Mouse (Mus musculus) heart, postnatal 0 days (tissue): ENCODE measurements at regions not wholly inside any gene's neighbourhood (a gene's known extent, or its start where the extent isn't known, plus 50 kb on each side); places are given as distances from the start of the nearest gene placed in this dataset.
A peak's percentile ranks its signal among the peaks of the same experiment; 100 is the strongest.

Experiments used
- ATAC-seq: fragments of 200-750 bp; cut with Nextera tagmentation; 2 replicates; pipeline ENCODE4 v1.8.0; 2017; ENCODE audit warnings: low read depth, moderate number of reproducible peaks, moderate library complexity; ENCODE audit not compliant: insufficient read depth
- DNase-seq: peaks from one replicate; pipeline ENCODE4 v3.0.0-alpha.2; 2016; ENCODE audit warnings: low spot score
- H3K27ac ChIP-seq: fragments of 300-500 bp; sonication (generic); 2 replicates; pipeline ENCODE4 v1.5.1; 2014; ENCODE audit warnings: low read depth, mild to moderate bottlenecking
- H3K27me3 ChIP-seq: fragments of 300-500 bp; sonication (generic); 2 replicates; pipeline ENCODE4 v1.6.1; 2014; ENCODE audit warnings: low read length, mixed read lengths; ENCODE audit not compliant: control insufficient read depth, insufficient read depth
- H3K36me3 ChIP-seq: fragments of 300-500 bp; sonication (generic); replicated peaks from 2 replicates; pipeline ENCODE4 v1.6.1; 2014; ENCODE audit warnings: low read length, mixed read lengths; ENCODE audit not compliant: control insufficient read depth, insufficient read depth
- H3K4me1 ChIP-seq: fragments of 300-500 bp; sonication (generic); 2 replicates; pipeline ENCODE4 v1.6.1; 2014; ENCODE audit warnings: antibody characterized with exemption; ENCODE audit not compliant: control insufficient read depth, insufficient read depth
- H3K4me2 ChIP-seq: fragments of 300-500 bp; sonication (generic); 2 replicates; pipeline ENCODE4 v1.6.1; 2014; ENCODE audit warnings: low read depth, mild to moderate bottlenecking, low read length, moderate library complexity
- H3K4me3 ChIP-seq: fragments of 300-500 bp; sonication (generic); 2 replicates; pipeline ENCODE4 v1.5.1; 2014; ENCODE audit warnings: low read depth, low read length
- H3K9ac ChIP-seq: fragments of 300-500 bp; sonication (generic); replicated peaks from 2 replicates; pipeline ENCODE4 v1.6.1; 2014; ENCODE audit warnings: low read depth, low read length, mixed read lengths
- H3K9me3 ChIP-seq: fragments of 300-500 bp; sonication (generic); replicated peaks from 2 replicates; pipeline ENCODE4 v1.6.1; 2016; ENCODE audit warnings: low read length; ENCODE audit not compliant: control insufficient read depth
- CTCF ChIP-seq: IDR thresholded peaks from 2 replicates; pipeline ENCODE4 v1.5.1; 2016; ENCODE audit warnings: antibody characterized with exemption, control low read depth, low read depth
- EP300 ChIP-seq: IDR thresholded peaks from 2 replicates; pipeline ENCODE4 v1.6.1; 2016; ENCODE audit warnings: antibody characterized with exemption, low read depth
- WGBS: fragments of 180-500 bp; shearing (Covaris S2); extraction: QIAGEN DNeasy Blood & Tissue Kit; methylation state at CpG from one replicate; pipeline ENCODE4 v1.1.7; 2014; 5-methylcytosine and 5-hydroxymethylcytosine counted together

DNA sequence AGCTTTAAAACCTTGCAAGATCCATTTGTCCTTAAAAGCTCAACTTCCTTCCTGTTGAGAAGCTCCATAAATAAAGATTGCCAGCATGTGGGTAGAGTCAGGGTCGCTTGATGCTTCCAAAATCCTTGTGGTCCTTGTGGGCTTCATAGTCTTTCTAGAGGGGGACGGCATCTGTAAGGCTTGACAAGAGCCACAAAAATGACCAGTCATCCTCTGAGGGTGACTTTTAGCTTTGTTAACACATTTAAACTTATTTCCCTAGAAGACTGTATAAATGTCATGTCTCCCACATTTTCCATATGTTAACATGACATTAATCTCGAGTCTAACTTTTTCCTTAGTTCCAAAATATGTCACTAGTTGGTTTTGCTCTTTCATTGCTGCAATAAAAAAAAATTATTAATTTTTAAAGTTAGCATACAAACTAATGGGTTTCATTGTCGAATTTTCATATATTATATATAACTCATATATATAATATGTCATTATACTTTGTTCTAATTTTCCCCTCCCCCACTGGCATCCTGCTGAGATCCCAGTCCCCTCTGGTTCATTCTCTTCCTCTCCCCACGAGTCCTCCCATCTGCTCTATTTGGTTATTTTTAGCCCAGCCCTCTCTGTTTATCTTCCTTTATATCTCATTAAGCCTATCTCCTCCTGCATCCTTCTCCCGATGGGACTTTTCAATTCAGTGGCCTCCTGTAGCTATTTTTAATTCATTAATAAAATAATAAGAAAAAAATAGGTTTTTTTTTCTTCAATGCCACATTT lies 199.3 kb upstream of the Cited2 start:
- H3K36me3 ChIP-seq: no peaks in the 10 kb centered on the region
- no peak for DNase-seq
- no peaks in the 10 kb centered on the region for H3K9me3 ChIP-seq
- WGBS: 50% methylated on average over 6 of the region's 6 CpGs
- H3K27ac ChIP-seq: no peak overlapping the region
- no peak overlapping the region for H3K4me2 ChIP-seq
- peaks cover 6% of the 10 kb centered on the region; the same call in 1 of the 2 replicates for H3K4me1 ChIP-seq
- H3K27me3 ChIP-seq: no peaks in the 10 kb centered on the region
- TF ChIP-seq EP300: no peak
- H3K4me3 ChIP-seq: no peak overlapping the region
- no peak overlapping the region for H3K9ac ChIP-seq
- ATAC-seq: no peak

DNA sequence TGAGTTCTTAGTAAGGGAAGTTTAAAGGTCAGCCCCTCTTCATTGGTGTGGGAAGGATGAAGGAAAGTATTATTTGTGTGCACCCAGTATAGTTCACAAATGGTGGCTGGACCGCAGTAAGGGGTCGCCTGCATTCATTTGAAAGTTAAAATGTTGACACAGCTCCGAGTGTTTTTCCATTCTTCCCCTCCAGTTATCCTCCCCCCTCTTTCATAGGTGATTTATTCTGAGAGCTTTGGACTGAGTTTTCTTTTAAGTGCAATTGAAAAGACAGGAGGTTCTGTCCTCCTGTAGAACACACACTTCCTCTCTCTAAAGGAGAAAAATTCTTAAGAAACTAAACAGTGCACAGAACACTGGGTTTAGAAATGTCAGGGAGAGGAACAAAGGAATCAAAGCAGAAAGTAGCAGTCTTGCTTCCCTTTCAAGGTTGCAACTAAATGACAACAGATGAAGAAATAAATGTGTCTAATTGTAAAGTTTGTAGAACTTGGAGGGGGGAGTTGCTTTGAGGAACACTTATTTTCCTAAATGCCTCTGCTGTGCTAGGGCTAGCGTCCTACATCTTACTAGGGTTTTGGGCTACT lies 195.8 kb upstream of the Cited2 start:
- H3K36me3 ChIP-seq: no peaks in the 10 kb centered on the region
- no peaks in the 10 kb centered on the region for H3K27me3 ChIP-seq
- H3K4me3 ChIP-seq: no peak overlapping the region
- TF ChIP-seq CTCF (no peak), EP300 (no peak)
- no peaks in the 10 kb centered on the region for H3K9me3 ChIP-seq
- whole genome bisulfite sequencing: 85% methylated on average over 4 of the region's 4 CpGs
- no peak overlapping the region for H3K27ac ChIP-seq
- ATAC-seq (no peak), DNase-seq (no peak)
- H3K4me1 ChIP-seq: peaks cover 14% of the 10 kb centered on the region
- H3K9ac ChIP-seq: no peak overlapping the region
- H3K4me2 ChIP-seq: no peak overlapping the region

DNA sequence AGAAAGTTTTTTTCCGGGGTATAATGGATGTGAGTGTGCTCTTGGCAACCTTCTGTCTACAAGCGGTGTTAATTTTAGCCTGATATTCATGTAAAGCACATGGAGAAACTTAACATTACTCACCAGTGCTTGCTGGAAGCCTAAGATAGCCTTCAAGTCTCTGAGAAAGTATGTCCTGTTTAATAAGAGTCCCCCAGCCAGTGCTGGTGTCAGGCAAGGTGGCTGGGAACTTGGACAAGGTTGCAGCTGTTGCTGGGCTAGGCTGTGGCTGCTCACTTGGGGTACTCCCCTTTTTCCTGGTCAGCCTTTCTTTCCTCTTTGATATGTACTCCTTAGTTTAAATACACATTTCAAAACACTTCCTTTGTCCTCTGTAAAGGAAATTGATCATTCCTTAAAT lies 194.9 kb upstream of the Cited2 start:
- 31% methylated on average over 2 of the region's 2 CpGs for WGBS
- peak; percentile 49; the same call in 1 of the 2 replicates for ATAC-seq

DNA sequence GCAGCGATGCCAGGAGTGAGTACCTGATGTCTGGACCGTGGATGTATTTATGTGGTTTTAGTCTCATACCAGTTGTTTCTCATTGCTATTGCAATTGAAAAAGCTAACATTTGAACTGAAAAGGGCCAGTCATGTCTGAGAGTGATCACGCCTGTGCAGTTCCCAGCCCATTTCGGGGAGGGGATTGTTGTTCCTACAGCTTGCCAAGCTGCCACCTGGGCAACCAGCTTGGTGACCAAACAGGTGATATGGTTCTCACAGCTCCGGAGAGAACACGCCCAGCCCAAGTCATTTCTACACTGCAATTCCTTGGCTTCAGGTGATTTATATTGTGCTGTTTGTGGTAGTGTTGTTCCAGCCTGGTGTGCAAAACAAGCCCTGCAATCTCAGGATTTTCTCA lies 194.2 kb upstream of the Cited2 start:
- Histone ChIP-seq H3K27ac (no peak overlapping the region), H3K27me3 (no peaks in the 10 kb centered on the region), H3K9ac (no peak overlapping the region), H3K4me3 (no peak overlapping the region), H3K4me2 (no peak overlapping the region), H3K4me1 (peaks cover 14% of the 10 kb centered on the region), H3K36me3 (no peaks in the 10 kb centered on the region), H3K9me3 (no peaks in the 10 kb centered on the region)
- DNase-seq (no peak), ATAC-seq (no peak)
- TF ChIP-seq EP300 (no peak), CTCF (no peak)
- 90% methylated on average over 6 of the region's 6 CpGs for WGBS

More for the DNA sequence above, 194.9 kb upstream of the Cited2 start:
- TF ChIP-seq EP300: no peak
- TF ChIP-seq CTCF: no peak
- Histone ChIP-seq H3K27ac (0 out of 2 replicates have a peak overlapping the region, but pooled peaks have one; percentile 7), H3K9me3 (no peaks in the 10 kb centered on the region), H3K27me3 (no peaks in the 10 kb centered on the region), H3K4me1 (peaks cover 14% of the 10 kb centered on the region), H3K4me3 (no peak overlapping the region), H3K36me3 (no peaks in the 10 kb centered on the region), H3K4me2 (no peak overlapping the region), H3K9ac (no peak overlapping the region)
- DNase-seq: peak; percentile 52

DNA sequence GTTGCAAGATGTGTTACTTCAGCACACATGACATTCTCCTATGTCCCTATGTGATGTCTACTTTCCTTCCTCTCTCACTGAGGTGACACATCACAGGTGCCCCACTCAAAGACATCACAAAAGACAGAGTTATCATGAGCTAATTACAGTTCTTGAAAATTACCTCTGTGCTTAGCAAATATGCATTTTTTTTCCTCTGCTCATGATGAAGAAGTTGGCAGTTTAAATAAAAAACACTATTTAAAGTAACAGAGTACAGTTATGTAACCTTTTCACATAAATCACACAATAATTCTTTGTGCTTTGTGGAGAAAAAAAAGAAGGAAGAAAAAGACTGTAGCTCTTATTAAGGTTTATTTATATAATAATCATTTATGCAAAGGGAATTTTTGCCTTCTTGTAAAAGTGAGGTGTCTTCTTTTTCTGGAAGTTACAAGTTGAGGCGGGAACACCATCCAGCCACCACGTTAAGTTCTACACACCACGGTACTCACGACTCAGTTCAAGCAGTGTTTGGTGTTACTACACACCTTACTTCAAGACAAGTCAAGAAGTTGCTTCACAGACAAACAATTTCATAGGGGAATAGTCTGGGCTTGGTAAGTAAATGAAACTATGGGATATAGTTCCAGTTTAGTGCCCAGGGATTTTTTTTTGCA lies 193.0 kb upstream of the Cited2 start:
- TF ChIP-seq EP300 (no peak), CTCF (no peak)
- Histone ChIP-seq H3K36me3 (no peaks in the 10 kb centered on the region), H3K9me3 (no peaks in the 10 kb centered on the region), H3K4me2 (no peak overlapping the region), H3K4me3 (no peak overlapping the region), H3K4me1 (peaks cover 14% of the 10 kb centered on the region), H3K27ac (no peak overlapping the region), H3K27me3 (no peaks in the 10 kb centered on the region), H3K9ac (no peak overlapping the region)
- no peak for ATAC-seq
- DNase-seq: no peak
- WGBS: 91% methylated on average over 4 of the region's 4 CpGs
